Mouse (Mus musculus): ENCODE data around the gene BC049715. TPM values are rescaled to one million over a fixed set of nuclear protein-coding genes. Genes with fewer than 3 reads are reported as not detected.

BC049715 gene
- polyA plus RNA-seq, 1 experiment from 2014 or later: 1.0 TPM

DNA sequence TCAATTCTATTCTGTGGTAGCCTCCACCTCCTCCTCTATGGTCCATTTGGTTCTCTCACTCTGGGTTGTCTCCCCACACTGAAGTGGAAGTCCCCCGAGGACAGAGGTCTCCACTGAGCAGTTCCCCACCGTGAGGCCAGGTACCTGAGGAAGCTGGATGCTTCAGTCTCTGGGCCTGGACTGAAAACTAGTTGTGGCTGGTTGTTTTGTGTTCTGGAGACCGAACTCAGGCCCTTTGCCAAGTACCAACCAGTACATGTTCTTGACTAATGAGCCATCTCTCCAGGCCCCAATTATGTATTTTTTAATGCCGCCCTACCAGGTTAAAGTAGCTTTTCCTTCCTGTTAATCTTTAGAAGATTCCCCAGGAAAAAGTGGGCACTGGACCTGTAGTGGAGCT, 24.9 kb downstream of the BC049715 start:
- no peak for ATAC-seq
- H3K36me3 ChIP-seq (ENCODE audit: control insufficient read depth, insufficient read depth, low read length): no peaks in the 10 kb centered on the region
- no peaks in the 10 kb centered on the region for H3K27me3 ChIP-seq (replicated peaks; ENCODE audit: control insufficient read depth, insufficient read depth, low read length)
- H3K27ac ChIP-seq (ENCODE audit: low read depth, low read length): no peak overlapping the region
- WGBS: 77% methylated on average over 4 of the region's 4 CpGs
- no peak overlapping the region for H3K4me2 ChIP-seq (ENCODE audit: low read length)
- H3K9me3 ChIP-seq (ENCODE audit: control insufficient read depth, low read length): no peaks in the 10 kb centered on the region
- no peak overlapping the region for H3K9ac ChIP-seq (ENCODE audit: low read depth, low read length)
- no peaks in the 10 kb centered on the region for H3K4me1 ChIP-seq (ENCODE audit: control insufficient read depth, insufficient read depth, low read depth, low read length)
- no peak overlapping the region for H3K4me3 ChIP-seq (ENCODE audit: low read length)

DNA sequence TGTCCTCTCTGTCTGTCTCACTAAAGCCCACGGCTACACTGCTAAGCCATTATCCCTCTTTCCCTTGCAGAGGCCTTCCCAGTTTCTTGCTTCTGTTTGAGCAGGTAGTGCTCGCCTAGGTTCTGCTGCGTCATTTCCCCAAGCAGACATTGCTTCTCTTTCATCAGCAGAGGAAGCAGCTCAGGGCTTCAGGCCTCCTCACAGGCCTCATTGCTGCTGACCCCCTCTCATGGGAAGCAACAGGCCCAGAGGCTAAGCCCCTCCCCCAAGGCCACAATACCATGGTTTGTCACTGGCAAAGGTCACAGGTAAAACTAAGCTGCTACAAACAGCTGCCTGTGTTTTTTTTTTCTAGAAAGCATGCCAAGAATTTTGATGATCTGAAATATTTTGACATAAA, 25.3 kb downstream of the BC049715 start:
- Histone ChIP-seq H3K36me3 (ENCODE audit: control insufficient read depth, insufficient read depth, low read length) (no peaks in the 10 kb centered on the region), H3K4me1 (ENCODE audit: control insufficient read depth, insufficient read depth, low read depth, low read length) (no peaks in the 10 kb centered on the region), H3K27me3 (replicated peaks; ENCODE audit: control insufficient read depth, insufficient read depth, low read length) (no peaks in the 10 kb centered on the region), H3K27ac (ENCODE audit: low read depth, low read length) (no peak overlapping the region), H3K9ac (ENCODE audit: low read depth, low read length) (no peak overlapping the region), H3K4me2 (ENCODE audit: low read length) (no peak overlapping the region), H3K4me3 (ENCODE audit: low read length) (no peak overlapping the region), H3K9me3 (ENCODE audit: control insufficient read depth, low read length) (no peaks in the 10 kb centered on the region)
- ATAC-seq: no peak
- 60% methylated on average over 3 of the region's 3 CpGs for WGBS

DNA sequence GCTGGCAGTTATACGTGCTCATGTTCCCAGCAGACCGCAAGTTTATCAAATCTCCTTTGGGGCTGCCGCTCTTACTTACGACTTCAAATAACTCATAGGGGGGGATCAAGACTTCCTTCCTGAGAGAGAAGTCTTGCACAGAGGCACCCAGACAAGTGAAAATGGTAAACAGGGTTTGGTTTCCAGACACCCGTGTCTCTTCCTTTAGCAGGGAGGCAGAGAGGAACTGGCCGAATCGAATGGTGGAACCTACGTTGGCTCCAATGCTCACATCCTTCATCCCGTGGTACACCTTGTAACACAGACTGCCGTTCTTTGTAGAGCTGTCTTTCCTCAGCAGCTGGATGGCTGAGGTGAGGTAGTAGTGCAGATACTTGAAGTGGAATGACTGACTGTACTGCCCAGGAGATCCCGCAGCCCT, 26.9 kb downstream of the BC049715 start:
- no peak overlapping the region for H3K4me3 ChIP-seq (ENCODE audit: low read length)
- H3K9me3 ChIP-seq (ENCODE audit: control insufficient read depth, low read length): no peaks in the 10 kb centered on the region
- ATAC-seq: no peak
- H3K4me2 ChIP-seq (ENCODE audit: low read length): no peak overlapping the region
- WGBS: 89% methylated on average over 11 of the region's 11 CpGs
- no peaks in the 10 kb centered on the region for H3K4me1 ChIP-seq (ENCODE audit: control insufficient read depth, insufficient read depth, low read depth, low read length)
- no peak overlapping the region for H3K9ac ChIP-seq (ENCODE audit: low read depth, low read length)
- H3K27me3 ChIP-seq (replicated peaks; ENCODE audit: control insufficient read depth, insufficient read depth, low read length): no peaks in the 10 kb centered on the region
- no peak overlapping the region for H3K27ac ChIP-seq (ENCODE audit: low read depth, low read length)
- no peaks in the 10 kb centered on the region for H3K36me3 ChIP-seq (ENCODE audit: control insufficient read depth, insufficient read depth, low read length)

DNA sequence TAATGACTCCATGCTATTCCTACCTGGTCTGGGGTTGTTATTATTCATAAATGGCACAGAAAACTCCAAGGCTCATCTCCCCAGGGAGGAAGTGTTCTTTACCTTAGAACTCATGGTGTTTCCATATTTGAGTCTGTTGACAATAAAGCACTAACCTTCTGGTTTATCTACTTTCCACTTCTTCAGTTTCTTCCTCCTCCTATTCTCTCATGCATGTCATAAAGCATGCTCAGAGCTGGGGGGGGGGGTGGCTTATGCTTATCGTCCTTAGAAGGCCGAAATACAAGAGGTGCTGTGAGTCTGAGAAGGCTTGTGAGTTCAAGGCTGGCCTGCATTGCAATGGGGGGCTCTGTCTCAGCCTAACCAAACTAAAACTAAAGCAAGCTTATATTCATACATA, 27.8 kb downstream of the BC049715 start:
- H3K4me3 ChIP-seq (ENCODE audit: low read length): no peak overlapping the region
- no peak for ATAC-seq
- 84% methylated on average over 2 of the region's 2 CpGs for WGBS
- H3K4me2 ChIP-seq (ENCODE audit: low read length): no peak overlapping the region
- no peaks in the 10 kb centered on the region for H3K9me3 ChIP-seq (ENCODE audit: control insufficient read depth, low read length)
- H3K4me1 ChIP-seq (ENCODE audit: control insufficient read depth, insufficient read depth, low read depth, low read length): no peaks in the 10 kb centered on the region
- H3K27me3 ChIP-seq (replicated peaks; ENCODE audit: control insufficient read depth, insufficient read depth, low read length): no peaks in the 10 kb centered on the region
- H3K36me3 ChIP-seq (ENCODE audit: control insufficient read depth, insufficient read depth, low read length): no peaks in the 10 kb centered on the region
- H3K27ac ChIP-seq (ENCODE audit: low read depth, low read length): no peak overlapping the region
- no peak overlapping the region for H3K9ac ChIP-seq (ENCODE audit: low read depth, low read length)

DNA sequence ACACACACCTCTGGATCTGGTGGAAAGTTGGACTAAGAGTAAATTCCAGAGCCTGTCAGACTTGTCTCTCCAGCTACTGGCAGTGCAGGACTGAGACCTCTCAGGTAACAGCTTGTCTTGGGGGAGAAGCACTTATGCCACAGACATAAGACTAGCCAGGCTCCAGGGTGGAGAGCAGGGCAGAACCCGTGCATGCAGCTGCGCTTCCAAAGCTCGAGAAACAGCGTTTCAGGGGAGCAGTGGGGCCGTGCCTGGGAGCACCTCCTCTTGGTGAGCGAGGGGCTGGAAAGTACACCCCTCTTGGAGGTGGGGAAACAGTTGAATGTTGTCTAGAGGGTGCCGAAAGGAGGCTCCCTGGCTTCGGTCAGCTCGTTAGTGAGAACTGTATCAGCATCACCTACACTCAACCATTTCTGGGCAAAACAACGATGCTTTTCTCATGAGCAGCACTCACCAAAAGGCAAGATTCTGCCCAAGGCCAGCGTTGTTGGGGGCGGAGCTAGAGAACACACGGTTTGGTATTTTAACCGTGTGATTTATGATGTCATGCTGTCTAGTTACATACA, 28.7 kb downstream of the BC049715 start:
- Histone ChIP-seq H3K4me3 (ENCODE audit: low read length) (no peak overlapping the region), H3K9ac (ENCODE audit: low read depth, low read length) (no peak overlapping the region), H3K9me3 (ENCODE audit: control insufficient read depth, low read length) (no peaks in the 10 kb centered on the region), H3K27me3 (replicated peaks; ENCODE audit: control insufficient read depth, insufficient read depth, low read length) (no peaks in the 10 kb centered on the region), H3K36me3 (ENCODE audit: control insufficient read depth, insufficient read depth, low read length) (no peaks in the 10 kb centered on the region), H3K27ac (ENCODE audit: low read depth, low read length) (no peak overlapping the region), H3K4me1 (ENCODE audit: control insufficient read depth, insufficient read depth, low read depth, low read length) (no peaks in the 10 kb centered on the region), H3K4me2 (ENCODE audit: low read length) (no peak overlapping the region)
- no peak for ATAC-seq
- WGBS: 74% methylated on average over 14 of the region's 14 CpGs

DNA sequence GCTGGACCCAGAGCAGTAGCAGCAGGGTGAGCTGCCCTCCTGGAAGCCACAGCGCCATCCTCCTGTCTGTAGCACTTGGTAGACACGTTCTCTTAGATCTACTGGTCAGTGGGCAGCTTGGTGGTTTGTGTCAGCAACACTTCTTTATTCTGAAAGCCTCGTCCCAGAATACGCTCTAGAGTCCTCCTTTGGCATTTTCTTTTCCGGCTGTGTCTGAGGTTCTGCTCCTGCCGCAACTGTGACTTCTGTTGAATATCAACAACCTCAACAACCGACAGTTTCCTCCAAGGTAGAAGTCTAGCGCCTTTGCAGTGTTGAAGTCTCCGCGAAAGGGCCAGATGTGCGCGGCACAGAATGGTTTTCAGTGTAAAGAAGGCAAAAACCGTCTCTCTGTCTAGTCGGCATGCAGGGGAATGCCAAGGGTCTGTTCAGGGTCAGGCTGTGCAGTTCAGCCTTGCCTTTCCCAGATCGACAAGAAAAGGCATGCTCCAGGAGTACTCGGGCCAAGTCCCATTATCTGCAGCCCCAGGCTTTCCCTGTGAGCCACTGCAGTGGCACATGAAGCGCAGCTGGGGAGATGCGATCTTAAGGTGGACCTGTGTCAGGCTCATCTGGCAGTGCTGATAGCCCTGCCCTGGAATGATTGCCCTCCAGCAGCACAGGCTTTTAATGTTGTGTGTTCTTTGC, 29.9 kb downstream of the BC049715 start, which contains the start of gene Art4:
TSS of gene Art4 (minus strand) at position 548 of the 687 bp plus-strand sequence.
- no peak within 1 kb of the TSS for H3K9ac ChIP-seq (ENCODE audit: low read depth, low read length)
- H3K9me3 ChIP-seq (ENCODE audit: control insufficient read depth, low read length): no peaks in the 10 kb centered on the region
- H3K4me2 ChIP-seq (ENCODE audit: low read length): no peak within 1 kb of the TSS
- 79% methylated on average over 18 of the region's 18 CpGs for WGBS
- no peaks in the 10 kb centered on the region for H3K36me3 ChIP-seq (ENCODE audit: control insufficient read depth, insufficient read depth, low read length)
- no peaks in the 10 kb centered on the region for H3K27me3 ChIP-seq (replicated peaks; ENCODE audit: control insufficient read depth, insufficient read depth, low read length)
- no peak within 1 kb of the TSS for H3K27ac ChIP-seq (ENCODE audit: low read depth, low read length)
- H3K4me3 ChIP-seq (ENCODE audit: low read length): no peak within 1 kb of the TSS
- H3K4me1 ChIP-seq (ENCODE audit: control insufficient read depth, insufficient read depth, low read depth, low read length): no peaks in the 10 kb centered on the region
- ATAC-seq: no peak

DNA sequence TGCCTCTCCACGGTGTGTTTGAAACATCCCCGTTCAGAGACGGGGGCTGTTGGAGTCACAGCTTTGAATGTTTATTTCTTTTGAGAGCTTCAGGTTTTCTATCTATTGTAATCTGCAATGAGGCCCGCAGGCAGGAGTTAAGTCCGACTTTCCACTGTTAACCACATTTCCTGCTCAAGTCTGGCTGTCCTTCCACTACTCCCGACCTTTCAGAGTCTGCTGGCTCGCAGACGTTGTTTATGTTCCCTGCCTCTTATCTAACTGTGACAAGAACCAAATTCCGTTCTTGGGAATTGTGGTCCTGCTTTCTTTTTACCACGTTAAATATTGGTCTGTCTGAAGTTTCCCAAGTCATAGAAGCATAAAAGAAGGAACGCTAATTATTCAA, 30.4 kb downstream of the BC049715 start:
- ATAC-seq: no peak
- Histone ChIP-seq H3K27ac (ENCODE audit: low read depth, low read length) (no peak overlapping the region), H3K4me2 (ENCODE audit: low read length) (no peak overlapping the region), H3K4me3 (ENCODE audit: low read length) (no peak overlapping the region), H3K9ac (ENCODE audit: low read depth, low read length) (no peak overlapping the region), H3K4me1 (ENCODE audit: control insufficient read depth, insufficient read depth, low read depth, low read length) (no peaks in the 10 kb centered on the region), H3K36me3 (ENCODE audit: control insufficient read depth, insufficient read depth, low read length) (no peaks in the 10 kb centered on the region), H3K9me3 (ENCODE audit: control insufficient read depth, low read length) (no peaks in the 10 kb centered on the region), H3K27me3 (replicated peaks; ENCODE audit: control insufficient read depth, insufficient read depth, low read length) (no peaks in the 10 kb centered on the region)
- 70% methylated on average over 11 of the region's 11 CpGs for WGBS

DNA sequence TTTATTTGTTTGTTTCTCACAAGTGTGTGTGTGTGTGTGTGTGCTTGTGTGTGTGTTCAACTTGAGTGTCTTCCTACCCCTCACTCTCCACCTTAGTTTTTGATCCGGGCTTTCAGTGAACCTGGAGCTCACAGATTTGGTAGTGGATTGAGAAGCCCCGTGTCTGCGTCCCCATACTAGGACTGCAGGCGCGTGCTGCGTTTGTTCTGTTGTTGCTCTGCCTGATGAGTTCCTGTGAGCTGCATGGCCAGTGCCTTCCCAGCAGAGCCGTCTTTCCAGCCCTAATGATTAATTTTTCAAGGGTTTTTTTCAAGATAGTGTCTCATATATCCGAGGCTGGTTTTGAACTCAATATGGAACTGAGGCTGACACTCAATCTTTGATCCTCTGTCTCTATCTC, 31.0 kb downstream of the BC049715 start:
- H3K4me1 ChIP-seq (ENCODE audit: control insufficient read depth, insufficient read depth, low read depth, low read length): no peaks in the 10 kb centered on the region
- H3K36me3 ChIP-seq (ENCODE audit: control insufficient read depth, insufficient read depth, low read length): no peaks in the 10 kb centered on the region
- H3K27ac ChIP-seq (ENCODE audit: low read depth, low read length): no peak overlapping the region
- no peak overlapping the region for H3K4me3 ChIP-seq (ENCODE audit: low read length)
- H3K27me3 ChIP-seq (replicated peaks; ENCODE audit: control insufficient read depth, insufficient read depth, low read length): no peaks in the 10 kb centered on the region
- 84% methylated on average over 8 of the region's 8 CpGs for WGBS
- ATAC-seq: no peak
- no peaks in the 10 kb centered on the region for H3K9me3 ChIP-seq (ENCODE audit: control insufficient read depth, low read length)
- no peak overlapping the region for H3K4me2 ChIP-seq (ENCODE audit: low read length)
- H3K9ac ChIP-seq (ENCODE audit: low read depth, low read length): no peak overlapping the region

DNA sequence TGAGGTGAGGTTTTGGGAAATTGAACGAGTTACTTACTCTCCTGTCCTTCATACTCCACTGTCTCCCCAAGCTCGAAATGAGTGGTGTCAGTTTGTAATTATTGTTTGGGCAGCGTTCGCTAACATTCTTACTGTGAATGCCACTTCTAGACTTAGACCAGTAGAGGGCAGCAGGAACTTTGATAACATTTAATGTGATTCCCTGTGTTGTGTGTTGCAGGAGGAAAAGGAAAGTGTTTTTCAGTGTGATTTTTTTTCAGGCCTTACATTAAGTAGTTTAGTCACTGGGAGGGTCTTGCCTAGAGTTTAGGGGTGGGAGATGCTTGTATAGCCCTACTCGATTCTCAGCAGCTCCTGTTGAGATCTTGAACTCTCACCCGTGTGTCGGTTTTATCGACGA, 33.6 kb downstream of the BC049715 start:
- H3K4me2 ChIP-seq (ENCODE audit: low read length): no peak overlapping the region
- ATAC-seq: peak; percentile 65
- H3K9ac ChIP-seq (ENCODE audit: low read depth, low read length): no peak overlapping the region
- no peak overlapping the region for H3K27ac ChIP-seq (ENCODE audit: low read depth, low read length)
- 48% methylated on average over 9 of the region's 9 CpGs for WGBS
- H3K27me3 ChIP-seq (replicated peaks; ENCODE audit: control insufficient read depth, insufficient read depth, low read length): no peaks in the 10 kb centered on the region
- H3K36me3 ChIP-seq (ENCODE audit: control insufficient read depth, insufficient read depth, low read length): no peaks in the 10 kb centered on the region
- H3K4me1 ChIP-seq (ENCODE audit: control insufficient read depth, insufficient read depth, low read depth, low read length): no peaks in the 10 kb centered on the region
- no peaks in the 10 kb centered on the region for H3K9me3 ChIP-seq (ENCODE audit: control insufficient read depth, low read length)
- H3K4me3 ChIP-seq (ENCODE audit: low read length): no peak overlapping the region

All from hindbrain, embryonic 16.5 days (tissue).